Mouse (Mus musculus) heart, embryonic 14.5 days (tissue): ENCODE measurements around the gene Stim2. TPM values are rescaled to one million over a fixed set of nuclear protein-coding genes. Genes with fewer than 3 reads are reported as not detected.
A peak's percentile ranks its signal among the peaks of the same experiment; 100 is the strongest.

Experiments
- ATAC-seq: fragments of 200-750 bp; cut with Nextera tagmentation; 2 replicates; pipeline ENCODE4 v1.8.0; 2017; ENCODE audit warnings: low read depth, moderate TSS enrichment; ENCODE audit not compliant: insufficient number of reproducible peaks, insufficient read depth, low FRiP score
- H3K27ac ChIP-seq, 2 experiments: fragments of 200-500 bp in 1 of 2; fragments of 300-500 bp in 1 of 2; sonication (generic) in 1 of 2; replicated peaks in 1 of 2; 2 replicates each; pipeline ENCODE4 v1.5.1; 2012 to 2014; ENCODE audit warnings: low read depth in 2 of 2, low read length in 2 of 2, control low read depth in 1 of 2, mild to moderate bottlenecking in 1 of 2, mixed read lengths in 1 of 2; ENCODE audit not compliant: control insufficient read depth in 1 of 2, insufficient read depth in 1 of 2
- H3K27me3 ChIP-seq: fragments of 300-500 bp; sonication (generic); 2 replicates; pipeline ENCODE4 v1.6.1; 2014; ENCODE audit warnings: mild to moderate bottlenecking, low read length, control low read depth; ENCODE audit not compliant: control insufficient read depth, insufficient read depth
- H3K36me3 ChIP-seq: fragments of 300-500 bp; sonication (generic); 2 replicates; pipeline ENCODE4 v1.6.1; 2014; ENCODE audit warnings: mild to moderate bottlenecking, control low read depth, low read length, mixed read lengths; ENCODE audit not compliant: control insufficient read depth, insufficient read depth
- H3K4me1 ChIP-seq, 2 experiments: fragments of 200-500 bp in 1 of 2; fragments of 300-500 bp in 1 of 2; sonication (generic) in 1 of 2; 2 replicates each; pipeline ENCODE4 v1.6.1; 2012 to 2014; ENCODE audit warnings: low read length in 2 of 2, control low read depth in 1 of 2, mixed read lengths in 1 of 2; ENCODE audit not compliant: control insufficient read depth in 2 of 2, insufficient read depth in 2 of 2
- H3K4me2 ChIP-seq: fragments of 300-500 bp; sonication (generic); 2 replicates; pipeline ENCODE4 v1.6.1; 2014; ENCODE audit warnings: mild to moderate bottlenecking, low read length
- H3K4me3 ChIP-seq, 2 experiments: fragments of 200-500 bp in 1 of 2; fragments of 300-500 bp in 1 of 2; sonication (generic) in 1 of 2; 2 replicates each; pipeline ENCODE4 v1.5.1; 2012 to 2014; ENCODE audit warnings: low read length in 2 of 2, mild to moderate bottlenecking in 2 of 2, control low read depth in 1 of 2, low read depth in 1 of 2, moderate library complexity in 1 of 2; ENCODE audit not compliant: control insufficient read depth in 1 of 2, insufficient read depth in 1 of 2
- H3K9ac ChIP-seq: fragments of 300-500 bp; sonication (generic); 2 replicates; pipeline ENCODE4 v1.6.1; 2014; ENCODE audit warnings: mild to moderate bottlenecking, low read length
- H3K9me3 ChIP-seq: fragments of 300-500 bp; sonication (generic); 2 replicates; pipeline ENCODE4 v1.6.1; 2016; ENCODE audit warnings: low read length, control low read depth; ENCODE audit not compliant: control insufficient read depth
- WGBS: fragments of 180-500 bp; shearing (Covaris S2); extraction: QIAGEN DNeasy Blood & Tissue Kit; methylation state at CpG from one replicate; pipeline ENCODE4 v1.1.7; 2014; 5-methylcytosine and 5-hydroxymethylcytosine counted together
- polyA plus RNA-seq: library from polyadenylated mRNA; unstranded; fragments of >200 nt; fragmentation: Nextera tagmentation; extraction: Ambion mirVana; gene quantifications from 2 replicates; pipeline ENCODE4 v1.2.1, GENCODE M21; 2014

The Stim2 gene
- 11.9 and 18.1 TPM in 2 replicates for polyA plus RNA-seq

DNA sequence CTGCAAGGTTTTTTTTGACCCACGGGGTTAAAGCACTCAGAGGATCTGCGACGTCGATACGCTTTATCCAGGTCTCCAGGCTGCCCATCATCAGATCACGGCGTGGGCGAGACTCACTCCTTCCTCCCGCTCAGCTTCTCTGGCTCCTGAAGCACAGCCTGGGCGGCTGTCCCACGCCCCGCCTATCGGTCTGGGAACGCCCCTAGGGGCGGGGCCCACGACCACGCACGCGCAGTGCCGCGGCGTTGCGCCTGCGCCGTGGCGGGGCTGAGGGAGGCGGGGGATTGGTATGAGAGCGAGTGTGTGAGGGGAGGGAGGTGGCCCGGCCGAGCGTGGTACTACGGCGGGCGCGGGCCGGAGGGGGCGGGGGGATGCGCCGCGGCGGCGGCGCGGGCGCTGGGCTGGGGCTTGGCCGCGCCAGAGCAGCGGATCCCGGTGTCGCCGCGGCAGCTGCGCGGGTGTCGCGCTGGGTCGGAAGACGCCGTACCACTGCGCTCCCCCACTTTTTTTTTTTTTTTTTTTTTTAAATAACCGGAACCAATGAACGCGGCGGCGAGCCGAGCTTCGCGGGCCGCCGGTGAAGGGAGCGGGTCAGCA lies at the start of gene Stim2:
TSS of gene Stim2 (plus strand) at position 354 of the 597 bp plus-strand sequence.
- H3K4me1 ChIP-seq: peaks cover 0 to 23% of the 10 kb centered on the region in 2 experiments; a peak in 2 of 4 replicates
- H3K27ac ChIP-seq: peak within 1 kb of the TSS; percentile 73 to 93
- WGBS: 1% methylated on average over 62 of the region's 71 CpGs
- peak within 1 kb of the TSS; percentile 92 for H3K9ac ChIP-seq
- H3K36me3 ChIP-seq: no peaks in the 10 kb centered on the region
- ATAC-seq: peak; percentile 96
- H3K9me3 ChIP-seq: no peaks in the 10 kb centered on the region
- peak within 1 kb of the TSS; percentile 90 for H3K4me2 ChIP-seq
- H3K27me3 ChIP-seq: no peaks in the 10 kb centered on the region
- H3K4me3 ChIP-seq: peak within 1 kb of the TSS; percentile 71 to 85

DNA sequence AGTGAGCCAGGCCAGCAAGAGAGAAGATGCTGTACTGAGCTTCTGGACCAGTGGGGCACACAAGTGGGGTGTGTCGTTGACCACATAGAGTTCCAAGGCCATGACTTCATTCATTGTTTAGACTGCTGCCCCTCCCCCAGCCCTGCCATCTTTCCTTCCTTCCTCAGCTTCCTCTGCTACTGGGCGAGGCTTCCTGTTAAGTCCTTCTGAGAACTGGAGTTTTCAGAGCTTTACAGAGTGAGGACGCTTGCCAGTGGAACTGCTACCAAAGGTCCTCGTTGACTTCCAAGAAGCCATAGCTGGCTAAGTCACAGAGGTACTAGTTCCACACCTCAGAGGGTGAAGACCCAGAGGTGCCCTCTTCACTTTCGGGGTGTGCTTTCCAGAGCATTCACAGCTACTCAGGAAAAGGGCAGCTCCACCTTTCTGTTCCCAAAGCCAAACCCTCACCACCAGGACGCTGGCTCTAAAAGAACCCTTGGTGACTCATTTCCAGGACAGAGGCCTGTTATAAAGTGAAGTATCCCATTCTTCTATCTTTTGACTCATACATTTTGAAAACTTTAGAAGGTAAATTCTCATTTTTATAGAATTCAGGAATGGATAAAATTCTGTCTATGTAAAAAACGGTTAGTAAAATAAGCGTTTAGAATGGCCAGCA lies 49.6 kb upstream of the Stim2 start:
- Histone ChIP-seq H3K36me3 (no peaks in the 10 kb centered on the region), H3K4me1 (peaks cover 11 to 16% of the 10 kb centered on the region in 2 experiments; a peak in 3 of 4 replicates), H3K27ac (peak overlapping the region; percentile 70 to 73), H3K4me2 (no peak overlapping the region), H3K9ac (no peak overlapping the region), H3K9me3 (no peaks in the 10 kb centered on the region), H3K4me3 (no peak overlapping the region), H3K27me3 (no peaks in the 10 kb centered on the region)
- ATAC-seq: peak; percentile 59; the same call in 1 of the 2 replicates
- 64% methylated on average over 8 of the region's 8 CpGs for WGBS

DNA sequence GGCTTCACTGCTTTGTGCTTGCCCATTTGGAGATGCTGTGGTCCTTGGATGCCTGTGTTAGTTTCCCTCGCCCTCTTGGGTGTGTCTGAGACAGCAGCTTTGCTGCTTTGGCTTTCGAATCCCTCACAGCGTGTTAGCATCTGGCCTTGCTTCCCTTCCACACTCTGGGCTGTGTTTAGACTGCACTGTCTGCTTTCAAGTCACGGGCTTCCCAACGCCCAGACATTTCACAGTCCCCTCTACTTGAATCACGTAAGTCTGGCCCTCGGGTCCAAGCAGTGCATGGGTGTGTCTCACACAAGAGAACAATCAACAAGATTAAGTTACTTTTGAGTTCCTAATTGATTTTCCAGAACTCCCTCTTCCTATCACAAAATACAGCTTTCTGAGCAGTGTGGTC lies 48.1 kb upstream of the Stim2 start:
- no peak for ATAC-seq
- WGBS: 46% methylated on average over 7 of the region's 7 CpGs
- Histone ChIP-seq H3K27me3 (no peaks in the 10 kb centered on the region), H3K4me1 (peaks cover 11 to 16% of the 10 kb centered on the region in 2 experiments; a peak in 3 of 4 replicates), H3K9me3 (no peaks in the 10 kb centered on the region), H3K4me3 (no peak overlapping the region), H3K4me2 (no peak overlapping the region), H3K9ac (no peak overlapping the region), H3K27ac (peak overlapping the region in 1 of 2 experiments; percentile 51; a peak in 2 of 4 replicates), H3K36me3 (no peaks in the 10 kb centered on the region)

DNA sequence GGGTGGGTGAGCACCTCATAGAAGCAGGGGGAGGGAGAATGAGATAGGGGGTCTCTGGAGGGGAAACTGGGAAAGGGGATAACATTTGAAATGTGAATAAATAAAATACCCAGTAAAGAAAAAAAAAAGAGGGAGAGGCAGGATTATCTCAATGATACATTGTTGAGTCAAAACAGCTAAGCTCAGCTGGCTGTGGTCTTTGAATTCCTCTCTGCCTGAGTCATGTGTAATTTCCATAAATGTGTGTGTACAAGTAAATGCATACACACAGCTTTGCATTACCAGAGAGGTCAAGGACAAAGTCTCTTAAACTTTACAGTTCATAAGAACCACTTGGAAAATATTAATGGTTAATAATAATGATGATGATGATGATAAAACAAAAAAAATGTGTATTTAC lies 45.1 kb upstream of the Stim2 start:
- H3K36me3 ChIP-seq: no peaks in the 10 kb centered on the region
- H3K27ac ChIP-seq: no peak overlapping the region
- H3K4me3 ChIP-seq: no peak overlapping the region
- H3K9ac ChIP-seq: no peak overlapping the region
- no peak overlapping the region for H3K4me2 ChIP-seq
- ATAC-seq: no peak
- no peaks in the 10 kb centered on the region for H3K9me3 ChIP-seq
- no peaks in the 10 kb centered on the region for H3K27me3 ChIP-seq
- H3K4me1 ChIP-seq: peaks cover 3 to 13% of the 10 kb centered on the region in 2 experiments; a peak in 3 of 4 replicates

DNA sequence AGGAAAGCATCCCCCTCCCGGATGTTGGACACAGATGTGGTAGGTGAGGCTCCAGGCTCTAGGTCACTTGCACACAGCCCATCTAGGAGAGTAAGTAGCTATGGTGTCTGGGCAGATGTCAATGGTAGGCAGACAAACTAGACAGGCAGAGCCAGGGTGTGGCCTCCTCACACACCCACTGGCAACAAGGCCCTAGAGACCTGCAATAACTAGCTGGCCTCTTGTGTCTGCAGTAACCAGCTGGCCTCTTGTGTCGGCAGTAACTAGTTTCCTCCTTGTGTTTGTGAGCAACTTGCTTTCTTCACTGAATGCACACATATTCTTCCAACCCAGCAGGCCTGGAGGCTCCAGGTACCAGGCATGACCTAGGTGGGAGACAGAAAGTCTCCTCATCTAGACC lies 44.5 kb upstream of the Stim2 start:
- Histone ChIP-seq H3K9ac (no peak overlapping the region), H3K4me2 (no peak overlapping the region), H3K27ac (no peak overlapping the region), H3K4me3 (no peak overlapping the region), H3K36me3 (no peaks in the 10 kb centered on the region), H3K27me3 (no peaks in the 10 kb centered on the region), H3K9me3 (no peaks in the 10 kb centered on the region), H3K4me1 (peaks cover 3 to 9% of the 10 kb centered on the region in 2 experiments; a peak in 2 of 4 replicates)
- ATAC-seq: no peak
- WGBS: 97% methylated on average over 2 of the region's 2 CpGs

DNA sequence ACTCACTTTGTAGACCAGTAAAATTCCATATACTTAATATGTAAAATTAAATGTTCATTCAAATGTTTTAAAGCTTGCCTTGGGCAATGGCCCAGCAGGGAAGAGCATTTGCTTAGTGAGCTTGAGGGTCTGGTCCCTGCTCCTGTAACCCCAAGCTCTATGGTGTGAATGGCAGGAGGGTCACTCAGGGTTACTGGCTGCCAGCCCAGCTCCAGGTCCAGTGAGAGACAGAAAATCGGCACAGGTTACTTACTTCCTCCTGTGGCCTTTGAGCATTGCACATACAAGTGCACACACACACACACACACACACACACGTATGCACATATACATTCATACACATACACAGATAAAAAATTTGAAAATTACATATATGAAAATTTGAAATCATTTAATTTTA lies 42.3 kb upstream of the Stim2 start:
- Histone ChIP-seq H3K4me3 (no peak overlapping the region), H3K36me3 (no peaks in the 10 kb centered on the region), H3K9me3 (no peaks in the 10 kb centered on the region)

DNA sequence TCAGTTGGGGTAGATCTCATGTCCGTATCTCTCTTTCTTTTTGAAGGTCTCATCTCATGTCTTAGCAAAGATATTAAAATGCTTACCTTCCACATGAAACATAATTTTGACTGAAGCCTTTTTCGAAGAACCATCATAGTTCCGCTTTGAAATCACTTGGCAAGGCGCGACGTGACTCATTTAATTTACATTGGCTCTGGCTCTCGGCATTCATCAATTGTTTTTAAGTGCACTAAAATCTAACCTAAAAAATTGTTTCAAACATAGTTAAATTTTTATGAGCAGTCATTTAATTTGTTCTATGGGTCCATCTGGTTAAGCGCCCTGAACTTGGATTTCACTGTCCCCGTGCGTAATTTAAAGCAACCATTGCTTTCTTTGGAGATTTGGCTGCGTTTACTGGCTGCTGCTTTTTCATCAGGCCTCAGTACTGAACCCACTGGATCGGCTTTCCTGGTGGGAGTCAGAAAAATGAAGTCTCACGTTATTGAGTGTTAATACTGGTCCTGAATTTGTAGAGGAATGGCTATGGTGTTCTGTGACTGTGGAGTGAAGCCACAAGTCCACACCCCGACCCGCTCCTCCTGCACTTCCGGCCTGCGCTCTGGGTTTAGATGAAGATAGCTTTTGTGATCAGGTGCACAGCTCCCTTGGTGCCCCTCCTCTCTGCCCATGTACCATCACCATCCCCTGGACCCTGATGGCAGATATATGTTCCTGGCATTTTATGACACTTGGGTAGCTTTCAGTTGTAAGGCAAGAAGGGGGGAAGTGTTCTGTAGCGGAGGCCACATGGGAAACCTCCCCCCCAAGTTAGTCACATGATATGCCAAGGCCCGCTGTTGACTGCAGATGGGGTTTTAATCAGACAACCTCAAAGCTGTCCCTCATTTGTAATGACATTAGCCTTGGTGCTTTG lies 41.6 kb upstream of the Stim2 start:
- Histone ChIP-seq H3K4me2 (no peak overlapping the region), H3K36me3 (no peaks in the 10 kb centered on the region), H3K4me3 (no peak overlapping the region), H3K27me3 (no peaks in the 10 kb centered on the region), H3K9ac (no peak overlapping the region), H3K4me1 (peaks cover 3 to 5% of the 10 kb centered on the region in 2 experiments; a peak in 2 of 4 replicates), H3K9me3 (no peaks in the 10 kb centered on the region), H3K27ac (no peak overlapping the region)
- 85% methylated on average over 19 of the region's 19 CpGs for WGBS
- no peak for ATAC-seq

More for the DNA sequence above, 42.3 kb upstream of the Stim2 start:
- WGBS: 93% methylated on average over 2 of the region's 2 CpGs
- ATAC-seq: no peak
- peaks cover 3 to 5% of the 10 kb centered on the region in 2 experiments; a peak in 2 of 4 replicates for H3K4me1 ChIP-seq
- H3K9ac ChIP-seq: no peak overlapping the region
- H3K27ac ChIP-seq: no peak overlapping the region
- H3K27me3 ChIP-seq: no peaks in the 10 kb centered on the region
- no peak overlapping the region for H3K4me2 ChIP-seq
